Mouse (Mus musculus) cortical plate, adult 2 months (tissue): ENCODE results near the gene Klc3.

Source experiments
- CTCF ChIP-seq: fragments of 200-500 bp; IDR thresholded peaks from 2 replicates; pipeline ENCODE4 v1.5.1; 2011; ENCODE audit warnings: mild to moderate bottlenecking, control low read depth, low read length; ENCODE audit not compliant: insufficient read depth; ENCODE audit errors: extremely low read depth
- POLR2A ChIP-seq: fragments of 200-500 bp; IDR thresholded peaks from 2 replicates; pipeline ENCODE4 v1.6.1; 2011; ENCODE audit warnings: mild to moderate bottlenecking, low read length, control low read depth; ENCODE audit not compliant: insufficient read depth; ENCODE audit errors: extremely low read depth

DNA sequence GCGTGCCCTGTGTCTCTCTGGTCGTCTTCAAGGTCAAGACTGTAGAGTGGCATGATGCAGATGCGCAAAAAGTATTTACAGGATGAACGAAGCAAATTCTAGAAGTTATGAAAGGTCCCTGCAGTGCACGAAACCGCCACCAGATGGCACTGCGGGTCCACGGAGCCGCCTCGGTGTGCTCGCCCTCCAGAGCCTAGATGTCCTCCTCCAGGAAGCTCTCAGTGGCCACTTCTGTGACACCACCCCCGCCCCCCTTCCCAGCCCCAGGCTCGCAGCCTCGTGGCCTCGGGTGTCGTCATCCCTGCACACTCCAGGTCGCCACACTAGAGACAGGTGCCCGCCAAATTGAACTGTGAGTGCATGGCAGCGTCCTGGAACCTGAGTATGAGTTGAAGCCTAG lies 1.5 kb upstream of the Klc3 start:
- TF ChIP-seq CTCF, result peak; percentile 94
- no peak for TF ChIP-seq POLR2A
